Mouse (Mus musculus) ES-Bruce4 (cell line): ENCODE results near the gene Fam170b.

Experiments
- CTCF ChIP-seq: IDR thresholded peaks from one replicate; pipeline ENCODE4 v1.8.1; 2011; ENCODE audit warnings: low read depth, low read length
- POLR2A ChIP-seq: IDR thresholded peaks from one replicate; pipeline ENCODE4 v1.8.1; 2011; ENCODE audit warnings: low read length; ENCODE audit not compliant: insufficient read depth

DNA sequence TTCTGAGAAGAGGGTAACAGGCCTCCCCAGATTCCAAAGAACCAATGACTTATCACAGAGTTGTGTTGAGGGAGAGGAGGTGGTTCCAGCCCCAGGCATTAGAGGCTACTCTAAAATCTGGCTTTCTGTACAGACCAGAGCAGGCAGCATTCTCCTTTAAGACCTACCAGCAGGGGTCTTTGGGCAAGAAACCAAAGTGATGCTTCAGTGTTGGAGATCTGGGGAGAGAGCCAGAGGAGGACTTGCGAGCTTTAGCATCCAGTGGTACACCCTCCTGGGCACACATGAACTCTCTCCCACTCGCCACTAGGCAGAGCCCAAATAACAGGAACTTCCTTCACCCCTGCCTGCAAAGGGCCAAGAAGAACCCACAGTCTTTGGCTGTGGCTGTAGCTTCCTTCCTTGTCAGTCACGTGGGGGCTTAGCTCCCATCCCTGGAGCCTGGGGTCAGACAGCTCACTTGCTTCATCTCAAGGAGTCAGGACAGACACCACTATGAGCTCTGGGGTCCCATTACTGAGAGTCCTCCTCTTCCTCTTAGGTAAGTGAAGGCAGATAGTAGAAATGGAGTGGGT is 48.1 kb upstream of the Fam170b start, which contains the start of gene Tmem273:
- TF ChIP-seq CTCF (no peak), POLR2A (no peak)
